Mouse (Mus musculus): ENCODE results near the gene Lpar5. TPM values are rescaled to one million over a fixed set of nuclear protein-coding genes. Genes with fewer than 3 reads are reported as not detected.
"Not testable (repeated sequence)": the region's sequence is repeated elsewhere in the genome, so short reads cannot be mapped to it uniquely, and the experiment has no call there.

Lpar5 gene
- polyA plus RNA-seq, 1 experiment from 2014 or later = 0.51 TPM

DNA sequence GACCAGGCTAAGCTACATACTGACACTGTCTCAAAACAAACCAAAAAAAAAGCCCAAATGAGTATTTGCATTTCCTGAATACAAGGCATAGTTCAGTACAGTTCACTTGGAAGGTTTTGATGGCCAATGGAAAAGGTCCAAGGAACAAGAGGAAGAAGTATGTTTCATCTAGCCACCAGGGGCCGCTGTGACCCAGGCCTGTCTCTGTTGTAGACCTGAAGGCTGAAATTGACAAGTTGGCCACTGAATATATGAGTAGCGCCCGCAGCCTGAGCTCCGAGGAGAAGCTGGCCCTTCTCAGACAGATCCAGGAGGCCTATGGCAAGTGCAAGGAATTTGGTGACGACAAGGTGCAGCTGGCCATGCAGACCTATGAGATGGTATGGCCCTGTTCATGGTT lies 21.0 kb upstream of the Lpar5 start:
- no peak overlapping the region for H3K4me3 ChIP-seq (replicated peaks; ENCODE audit: low read length)
- no peaks in the 10 kb centered on the region for H3K9me3 ChIP-seq (ENCODE audit: control insufficient read depth, low read length)
- peak; percentile 40 for ATAC-seq (ENCODE audit: low FRiP score)
- H3K4me2 ChIP-seq (replicated peaks) = no peak overlapping the region
- WGBS = 35% methylated on average over 5 of the region's 5 CpGs
- no peaks in the 10 kb centered on the region for H3K27me3 ChIP-seq (ENCODE audit: control insufficient read depth, insufficient read depth, low read length)
- H3K36me3 ChIP-seq (replicated peaks; ENCODE audit: control insufficient read depth, insufficient read depth) = peaks cover 81% of the 10 kb centered on the region
- no peak overlapping the region for H3K9ac ChIP-seq
- DNase-seq (ENCODE audit: low spot score) = peak; percentile 84
- H3K27ac ChIP-seq = no peak overlapping the region
- H3K4me1 ChIP-seq (replicated peaks; ENCODE audit: control insufficient read depth, insufficient read depth, low read length) = no peaks in the 10 kb centered on the region

DNA sequence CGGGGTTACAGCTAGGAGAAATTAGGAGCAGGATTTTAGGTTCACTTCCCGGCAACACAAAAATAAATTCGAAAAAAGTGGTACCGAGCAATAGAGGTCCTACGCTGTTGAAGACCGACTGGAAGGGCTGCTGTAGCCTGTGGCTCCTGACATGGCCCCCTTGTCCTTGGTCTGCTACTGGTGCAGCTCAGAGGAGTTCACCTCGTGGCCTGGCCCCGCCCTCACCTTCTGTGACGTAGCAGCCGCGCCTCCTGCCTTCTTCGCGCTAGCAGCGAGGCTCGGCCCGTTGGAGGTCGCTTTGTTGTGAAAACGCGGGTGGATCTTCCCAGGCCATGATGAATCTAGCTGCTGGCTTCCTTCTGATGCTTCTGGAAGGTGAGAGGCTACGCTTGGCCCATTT lies 18.0 kb upstream of the Lpar5 start, which contains the start of gene Acrbp:
Acrbp (plus strand) TSS at position 12 of the 400 bp plus-strand sequence.
- no peaks in the 10 kb centered on the region for H3K9me3 ChIP-seq (ENCODE audit: control insufficient read depth, low read length)
- DNase-seq (ENCODE audit: low spot score) (no peak), ATAC-seq (ENCODE audit: low FRiP score) (no peak)
- no peak within 1 kb of the TSS for H3K9ac ChIP-seq
- no peaks in the 10 kb centered on the region for H3K4me1 ChIP-seq (replicated peaks; ENCODE audit: control insufficient read depth, insufficient read depth, low read length)
- no peaks in the 10 kb centered on the region for H3K27me3 ChIP-seq (ENCODE audit: control insufficient read depth, insufficient read depth, low read length)
- no peak within 1 kb of the TSS for H3K4me2 ChIP-seq (replicated peaks)
- peaks cover 97% of the 10 kb centered on the region for H3K36me3 ChIP-seq (replicated peaks; ENCODE audit: control insufficient read depth, insufficient read depth)
- no peak within 1 kb of the TSS for H3K27ac ChIP-seq
- H3K4me3 ChIP-seq (replicated peaks; ENCODE audit: low read length) = no peak within 1 kb of the TSS
- WGBS = 40% methylated on average over 20 of the region's 20 CpGs

DNA sequence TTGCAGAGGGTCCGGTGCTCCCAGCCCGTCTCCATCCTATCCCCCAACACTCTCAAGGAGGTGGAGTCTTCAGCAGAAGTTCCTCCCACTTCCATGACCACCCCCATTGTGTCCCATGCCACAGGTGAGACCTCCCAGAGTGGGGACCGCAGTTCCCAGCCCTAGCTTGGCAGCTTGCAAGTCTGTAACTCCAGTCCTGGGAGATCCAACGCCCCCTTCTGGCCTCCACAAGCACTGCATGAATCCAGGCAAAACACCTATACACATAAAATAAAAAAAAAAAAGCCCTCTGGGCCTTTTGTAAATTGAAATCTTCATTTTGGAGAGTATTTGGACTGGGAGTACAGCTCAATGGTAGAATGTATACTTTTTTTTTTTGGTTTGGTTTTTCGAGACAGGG lies 16.5 kb upstream of the Lpar5 start:
- ATAC-seq (ENCODE audit: low FRiP score) (no peak), DNase-seq (ENCODE audit: low spot score) (no peak)
- peaks cover 87% of the 10 kb centered on the region for H3K36me3 ChIP-seq (replicated peaks; ENCODE audit: control insufficient read depth, insufficient read depth)
- no peaks in the 10 kb centered on the region for H3K27me3 ChIP-seq (ENCODE audit: control insufficient read depth, insufficient read depth, low read length)
- H3K9me3 ChIP-seq (ENCODE audit: control insufficient read depth, low read length) = no peaks in the 10 kb centered on the region
- no peak overlapping the region for H3K9ac ChIP-seq
- H3K4me2 ChIP-seq (replicated peaks) = no peak overlapping the region
- no peak overlapping the region for H3K4me3 ChIP-seq (replicated peaks; ENCODE audit: low read length)
- no peak overlapping the region for H3K27ac ChIP-seq
- no peaks in the 10 kb centered on the region for H3K4me1 ChIP-seq (replicated peaks; ENCODE audit: control insufficient read depth, insufficient read depth, low read length)
- WGBS = 75% methylated on average over 5 of the region's 5 CpGs

DNA sequence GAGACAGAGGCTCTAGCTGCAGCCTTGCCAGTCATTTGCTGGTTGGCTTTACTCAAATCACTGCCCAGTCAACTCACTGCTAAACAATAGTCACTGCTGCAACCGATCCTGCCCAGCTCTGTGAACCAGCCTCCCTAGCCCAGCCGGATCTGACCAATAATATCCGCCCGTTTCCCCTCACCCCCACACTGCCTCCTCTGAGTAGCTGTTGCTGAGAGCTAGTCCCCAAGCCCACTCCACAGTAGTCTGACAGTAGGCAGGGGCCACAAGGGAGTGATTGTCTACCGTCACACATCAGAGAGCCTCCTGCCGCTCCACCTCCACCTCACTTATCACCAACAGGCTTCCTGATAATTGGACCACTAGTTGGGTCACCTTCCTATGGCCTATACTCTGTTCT lies 6.2 kb upstream of the Lpar5 start:
- H3K4me2 ChIP-seq (replicated peaks) = no peak overlapping the region
- H3K9me3 ChIP-seq (ENCODE audit: control insufficient read depth, low read length) = no peaks in the 10 kb centered on the region
- H3K27me3 ChIP-seq (ENCODE audit: control insufficient read depth, insufficient read depth, low read length) = no peaks in the 10 kb centered on the region
- DNase-seq (ENCODE audit: low spot score) (no peak), ATAC-seq (ENCODE audit: low FRiP score) (no peak)
- H3K27ac ChIP-seq = no peak overlapping the region
- no peaks in the 10 kb centered on the region; the same call in 1 of the 2 replicates for H3K4me1 ChIP-seq (replicated peaks; ENCODE audit: control insufficient read depth, insufficient read depth, low read length)
- H3K36me3 ChIP-seq (replicated peaks; ENCODE audit: control insufficient read depth, insufficient read depth) = 0 out of 2 replicates have a peak, but pooled peaks cover 2% of the 10 kb centered on the region
- 32% methylated on average over 6 of the region's 6 CpGs for WGBS
- no peak overlapping the region for H3K9ac ChIP-seq
- no peak overlapping the region for H3K4me3 ChIP-seq (replicated peaks; ENCODE audit: low read length)

DNA sequence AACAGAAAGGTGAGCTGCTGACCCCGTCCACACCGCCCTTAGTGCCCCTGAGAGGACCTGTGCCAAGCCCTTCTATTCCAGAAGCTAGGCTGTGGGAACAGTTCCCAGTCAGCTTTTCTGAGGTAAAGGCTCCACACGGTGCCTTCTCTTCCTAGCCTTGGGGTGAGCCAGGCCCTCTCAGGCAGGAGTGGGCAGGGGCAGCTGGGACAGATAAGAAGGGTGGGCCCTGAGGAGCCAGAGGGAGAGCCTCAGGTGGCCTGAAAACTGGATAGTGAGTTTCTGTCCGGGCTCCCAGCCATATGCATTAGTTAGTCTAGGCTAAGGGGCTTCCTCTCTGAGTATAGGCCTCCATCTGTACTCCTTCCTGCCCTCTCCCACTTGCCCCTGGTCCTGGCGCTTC lies 5.2 kb upstream of the Lpar5 start:
- no peaks in the 10 kb centered on the region for H3K36me3 ChIP-seq (replicated peaks; ENCODE audit: control insufficient read depth, insufficient read depth)
- DNase-seq (ENCODE audit: low spot score) (no peak), ATAC-seq (ENCODE audit: low FRiP score) (0 out of 2 replicates have a peak, but pooled peaks have one; percentile 21)
- H3K9me3 ChIP-seq (ENCODE audit: control insufficient read depth, low read length) = no peaks in the 10 kb centered on the region
- H3K27ac ChIP-seq = no peak overlapping the region
- 79% methylated on average over 5 of the region's 5 CpGs for WGBS
- no peaks in the 10 kb centered on the region; the same call in 1 of the 2 replicates for H3K4me1 ChIP-seq (replicated peaks; ENCODE audit: control insufficient read depth, insufficient read depth, low read length)
- no peaks in the 10 kb centered on the region for H3K27me3 ChIP-seq (ENCODE audit: control insufficient read depth, insufficient read depth, low read length)
- H3K4me2 ChIP-seq (replicated peaks) = no peak overlapping the region
- H3K9ac ChIP-seq = no peak overlapping the region
- H3K4me3 ChIP-seq (replicated peaks; ENCODE audit: low read length) = no peak overlapping the region

DNA sequence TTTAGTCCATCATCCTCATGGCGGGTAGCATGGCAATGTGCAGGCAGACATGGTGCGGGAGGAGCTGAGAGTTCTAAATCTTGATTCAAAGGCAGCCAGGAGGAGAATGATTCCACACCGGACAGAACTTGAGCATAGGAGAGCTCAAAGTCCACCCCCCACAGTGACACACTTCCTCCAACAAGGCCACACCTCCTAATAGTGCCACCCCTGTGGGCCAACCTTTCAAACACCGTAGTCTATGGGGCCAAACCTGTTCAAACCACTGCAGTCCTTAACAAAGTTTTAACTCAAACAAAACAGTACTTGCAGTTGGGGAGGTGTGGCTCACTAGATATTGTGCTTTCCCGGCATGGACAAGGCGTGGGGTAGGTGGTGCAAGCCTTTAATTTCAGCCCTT lies 3.8 kb upstream of the Lpar5 start:
- no peak for ATAC-seq (ENCODE audit: low FRiP score)
- no peak overlapping the region for H3K4me2 ChIP-seq (replicated peaks)
- H3K4me3 ChIP-seq (replicated peaks; ENCODE audit: low read length) = no peak overlapping the region
- H3K27ac ChIP-seq = no peak overlapping the region
- H3K4me1 ChIP-seq (replicated peaks; ENCODE audit: control insufficient read depth, insufficient read depth, low read length) = no peaks in the 10 kb centered on the region; the same call in 1 of the 2 replicates
- H3K36me3 ChIP-seq (replicated peaks; ENCODE audit: control insufficient read depth, insufficient read depth) = no peaks in the 10 kb centered on the region
- 85% methylated on average over 6 of the region's 6 CpGs for WGBS
- no peak for DNase-seq (ENCODE audit: low spot score)
- H3K27me3 ChIP-seq (ENCODE audit: control insufficient read depth, insufficient read depth, low read length) = no peaks in the 10 kb centered on the region
- no peak overlapping the region for H3K9ac ChIP-seq
- no peaks in the 10 kb centered on the region for H3K9me3 ChIP-seq (ENCODE audit: control insufficient read depth, low read length)

DNA sequence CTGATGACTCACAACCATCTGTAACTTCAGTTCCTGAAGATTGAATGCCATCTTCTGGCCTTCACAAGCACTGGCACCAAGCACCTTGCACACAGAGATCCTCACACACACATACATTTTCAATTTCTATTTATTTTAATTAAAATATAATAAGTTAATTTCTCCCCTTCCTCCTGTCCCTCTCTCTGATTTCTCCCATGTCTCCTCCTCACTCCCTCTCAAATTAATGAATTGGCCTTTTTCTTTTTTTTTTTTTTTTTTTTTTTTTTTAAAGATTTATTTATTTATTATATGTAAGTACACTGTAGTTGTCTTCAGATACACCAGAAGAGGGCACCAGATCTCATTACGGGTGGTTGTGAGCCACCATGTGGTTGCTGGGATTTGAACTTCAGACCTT lies 2.5 kb upstream of the Lpar5 start:
- not testable (repeated sequence) for H3K27ac ChIP-seq; H3K4me3 ChIP-seq (replicated peaks; ENCODE audit: low read length); H3K27me3 ChIP-seq (ENCODE audit: control insufficient read depth, insufficient read depth, low read length); H3K4me2 ChIP-seq (replicated peaks); DNase-seq (ENCODE audit: low spot score); H3K9me3 ChIP-seq (ENCODE audit: control insufficient read depth, low read length); H3K36me3 ChIP-seq (replicated peaks; ENCODE audit: control insufficient read depth, insufficient read depth); ATAC-seq (ENCODE audit: low FRiP score); H3K4me1 ChIP-seq (replicated peaks; ENCODE audit: control insufficient read depth, insufficient read depth, low read length); H3K9ac ChIP-seq
- WGBS = no CpG with 5 or more reads among the region's 1 CpGs

DNA sequence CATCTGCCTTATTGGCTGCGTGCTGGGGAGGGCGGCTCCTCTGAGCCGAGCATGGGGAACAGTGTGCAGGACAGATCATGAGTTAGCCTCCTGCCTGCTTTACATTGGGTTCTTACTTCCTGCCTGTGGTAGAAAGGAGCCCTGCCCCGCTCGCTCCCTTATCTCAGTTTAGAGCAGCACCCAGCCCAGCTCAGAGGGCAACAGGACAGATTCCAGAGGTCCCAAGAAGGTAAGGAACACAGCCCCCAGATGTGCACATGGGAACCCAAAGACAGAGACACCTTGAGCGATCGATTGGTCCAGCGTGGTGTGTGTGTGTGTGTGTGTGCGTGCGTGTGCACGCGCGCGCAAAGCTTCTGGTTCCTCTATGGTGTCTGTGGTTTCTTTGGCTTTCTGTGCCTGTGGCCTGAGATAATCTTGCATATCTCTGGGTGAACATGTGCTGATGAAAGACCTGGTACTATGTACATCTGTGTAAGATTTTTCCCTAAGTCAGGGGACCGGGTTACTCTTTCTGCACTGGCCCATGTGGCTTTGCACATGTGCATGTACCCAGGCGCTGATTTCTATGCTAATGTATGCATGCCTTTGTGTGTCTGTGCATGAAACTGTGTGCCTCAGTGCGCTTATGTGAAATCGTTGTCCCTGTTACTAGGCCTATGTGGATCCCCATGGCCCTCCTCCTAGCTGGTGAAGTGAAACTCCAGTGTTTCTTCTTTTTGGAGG lies 3.6 kb downstream of the Lpar5 start:
- Histone ChIP-seq H3K36me3 (replicated peaks; ENCODE audit: control insufficient read depth, insufficient read depth) (no peaks in the 10 kb centered on the region), H3K4me3 (replicated peaks; ENCODE audit: low read length) (no peak overlapping the region), H3K9ac (peak overlapping the region; percentile 28; the same call in 1 of the 2 replicates), H3K9me3 (ENCODE audit: control insufficient read depth, low read length) (no peaks in the 10 kb centered on the region), H3K27ac (peak overlapping the region; percentile 87), H3K4me1 (replicated peaks; ENCODE audit: control insufficient read depth, insufficient read depth, low read length) (peaks cover 10% of the 10 kb centered on the region), H3K4me2 (replicated peaks) (no peak overlapping the region), H3K27me3 (ENCODE audit: control insufficient read depth, insufficient read depth, low read length) (no peaks in the 10 kb centered on the region)
- DNase-seq (ENCODE audit: low spot score) (peak; percentile 54), ATAC-seq (ENCODE audit: low FRiP score) (peak; percentile 85)
- 78% methylated on average over 18 of the region's 18 CpGs for WGBS

DNA sequence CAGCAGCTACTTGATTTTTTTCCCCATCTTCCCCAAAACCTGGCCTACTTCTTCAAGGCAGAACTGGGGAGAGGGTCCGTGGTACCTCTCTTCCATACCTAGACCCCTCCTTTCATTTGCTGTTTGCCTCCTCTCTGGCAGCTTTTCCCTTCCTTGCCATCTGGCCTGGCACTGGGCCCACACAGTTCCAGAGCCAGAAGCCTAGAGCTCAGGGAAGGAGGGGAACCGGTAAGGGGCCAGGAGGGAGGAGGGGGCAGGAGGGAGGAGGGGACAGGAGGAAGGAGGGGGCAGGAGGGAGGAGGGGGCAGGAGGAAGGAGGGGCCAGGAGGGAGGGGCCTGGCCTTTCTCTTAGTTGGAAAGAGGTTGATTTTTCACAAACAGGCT lies 4.2 kb downstream of the Lpar5 start:
- Histone ChIP-seq H3K27ac (peak overlapping the region; percentile 87), H3K9me3 (ENCODE audit: control insufficient read depth, low read length) (no peaks in the 10 kb centered on the region), H3K4me2 (replicated peaks) (no peak overlapping the region), H3K9ac (peak overlapping the region; percentile 28; the same call in 1 of the 2 replicates), H3K4me1 (replicated peaks; ENCODE audit: control insufficient read depth, insufficient read depth, low read length) (peaks cover 10% of the 10 kb centered on the region), H3K4me3 (replicated peaks; ENCODE audit: low read length) (no peak overlapping the region), H3K27me3 (ENCODE audit: control insufficient read depth, insufficient read depth, low read length) (no peaks in the 10 kb centered on the region), H3K36me3 (replicated peaks; ENCODE audit: control insufficient read depth, insufficient read depth) (no peaks in the 10 kb centered on the region)
- DNase-seq (ENCODE audit: low spot score) (peak; percentile 81), ATAC-seq (ENCODE audit: low FRiP score) (peak; percentile 82)
- WGBS = 19% methylated on average over 2 of the region's 2 CpGs

Measured in hindbrain, embryonic 14.5 days (tissue).